Mouse (Mus musculus) brown adipose tissue, adult 24 weeks (tissue): ENCODE results near the gene Hoxc4. TPM values are rescaled to one million over a fixed set of nuclear protein-coding genes. Genes with fewer than 3 reads are reported as not detected.

Experiments
- polyA plus RNA-seq: library from polyadenylated mRNA; stranded (reverse); fragments of >200 nt; gene quantifications from 2 replicates; pipeline ENCODE4 v1.2.4, GENCODE M21; 2012; ENCODE audit not compliant: missing spikeins, insufficient read depth, insufficient read length

Gene Hoxc4
- polyA plus RNA-seq, 1 experiment = 13.7 TPM

Other genes starting within 250 kb of the Hoxc4 start
- not detected in 2 replicates for gene Hoxc13, start 97.8 kb upstream of the Hoxc4 start, polyA plus RNA-seq
- gene Hoxc12, start 82.2 kb upstream of the Hoxc4 start, polyA plus RNA-seq = not detected in 2 replicates
- gene Hoxc11, start 64.5 kb upstream of the Hoxc4 start, polyA plus RNA-seq = not detected in 2 replicates
- not detected in 2 replicates for gene Hoxc10, start 52.1 kb upstream of the Hoxc4 start, polyA plus RNA-seq
- 14.1 and 15.1 TPM in 2 replicates for gene Hoxc5, start 51.5 kb upstream of the Hoxc4 start, polyA plus RNA-seq
- gene Hoxc9, start 42.5 kb upstream of the Hoxc4 start, polyA plus RNA-seq = not detected in 2 replicates
- 8.9 and 9.8 TPM in 2 replicates for gene Hoxc8, start 28.3 kb upstream of the Hoxc4 start, polyA plus RNA-seq
- 17.1 and 21.7 TPM in 2 replicates for gene Hoxc6, start 20.7 kb upstream of the Hoxc4 start, polyA plus RNA-seq
- 6.3 and 10.1 TPM in 2 replicates for gene Smug1, start 148.2 kb downstream of the Hoxc4 start, polyA plus RNA-seq
- 29.2 and 37.9 TPM in 2 replicates for gene Cbx5, start 220.9 kb downstream of the Hoxc4 start, polyA plus RNA-seq
- gene Hnrnpa1, start 221.5 kb downstream of the Hoxc4 start, polyA plus RNA-seq = 50.5 and 76.9 TPM in 2 replicates
- gene Nfe2, start 239.5 kb downstream of the Hoxc4 start, polyA plus RNA-seq = not detected in 2 replicates